Mouse (Mus musculus) MEL (cell line): ENCODE data around the gene Pcyt1b. TPM values are rescaled to one million over a fixed set of nuclear protein-coding genes. Genes with fewer than 3 reads are reported as not detected.

Source experiments
- DNase-seq: peaks from one replicate; pipeline ENCODE4 v3.0.0; 2011; ENCODE audit warnings: low read depth, low spot score
- H3K27ac ChIP-seq: 2 replicates; pipeline ENCODE4 v1.5.1; 2012; ENCODE audit warnings: low read depth, mild to moderate bottlenecking, control low read depth, low read length, moderate library complexity; ENCODE audit not compliant: control insufficient read depth
- H3K27me3 ChIP-seq, 2 experiments: fragments of 150-350 bp in 1 of 2; sonication (generic) in 1 of 2; 2 replicates each; pipeline ENCODE4 v1.6.1; 2012; ENCODE audit warnings: low read length in 2 of 2, mild to moderate bottlenecking in 2 of 2, improper control_type of control experiment in 1 of 2, moderate library complexity in 1 of 2; ENCODE audit not compliant: insufficient read depth in 2 of 2, control insufficient read depth in 1 of 2
- H3K36me3 ChIP-seq, 2 experiments: 2 replicates each; pipeline ENCODE4 v1.6.1; 2012 to 2014; ENCODE audit warnings: low read length in 2 of 2, improper control_type of control experiment in 1 of 2, inconsistent platforms in 1 of 2, mild to moderate bottlenecking in 1 of 2; ENCODE audit not compliant: insufficient read depth in 2 of 2, control insufficient read depth in 1 of 2
- H3K4me1 ChIP-seq, 2 experiments: fragments of 150-350 bp in 1 of 2; sonication (generic) in 1 of 2; 2 replicates each; pipeline ENCODE4 v1.6.1; 2012; ENCODE audit warnings: low read length in 2 of 2, improper control_type of control experiment in 1 of 2, mild to moderate bottlenecking in 1 of 2; ENCODE audit not compliant: insufficient read depth in 2 of 2, control insufficient read depth in 1 of 2
- H3K4me3 ChIP-seq, 2 experiments: fragments of 150-350 bp in 1 of 2; sonication (generic) in 1 of 2; 2 replicates each; pipeline ENCODE4 v1.5.1; 2012; ENCODE audit warnings: low read depth in 2 of 2, low read length in 2 of 2, mild to moderate bottlenecking in 2 of 2, moderate library complexity in 2 of 2, control low read depth in 1 of 2, improper control_type of control experiment in 1 of 2; ENCODE audit not compliant: control insufficient read depth in 1 of 2, insufficient read depth in 1 of 2
- H3K79me2 ChIP-seq: 2 replicates; pipeline ENCODE4 v1.6.1; 2012; ENCODE audit warnings: mild to moderate bottlenecking, low read length, moderate library complexity; ENCODE audit not compliant: control insufficient read depth, poor library complexity, insufficient read depth
- H3K9ac ChIP-seq: 2 replicates; pipeline ENCODE4 v1.6.1; 2012; ENCODE audit warnings: low read depth, mild to moderate bottlenecking, control low read depth, low read length, moderate library complexity; ENCODE audit not compliant: control insufficient read depth, poor library complexity, severe bottlenecking
- H3K9me3 ChIP-seq: fragments of 150-350 bp; sonication (generic); replicated peaks from 2 replicates; pipeline ENCODE4 v1.6.1; 2012; ENCODE audit warnings: mild to moderate bottlenecking, low read length, improper control_type of control experiment, moderate library complexity; ENCODE audit not compliant: insufficient read depth
- CHD2 ChIP-seq: IDR thresholded peaks from 2 replicates; pipeline ENCODE4 v1.6.1; 2011; ENCODE audit warnings: low read length, improper control_type of control experiment
- CTCF ChIP-seq, 3 experiments: IDR thresholded peaks in 2 of 3; conservative IDR thresholded peaks in 1 of 3; 2 replicates each; pipeline ENCODE4 v1.5.1; 2011 to 2012; ENCODE audit warnings: low read length in 3 of 3, low read depth in 2 of 3, mild to moderate bottlenecking in 2 of 3, improper control_type of control experiment in 1 of 3, inconsistent platforms in 1 of 3, mixed read lengths in 1 of 3, moderate library complexity in 1 of 3; ENCODE audit not compliant: control insufficient read depth in 1 of 3, insufficient read depth in 1 of 3, poor library complexity in 1 of 3, severe bottlenecking in 1 of 3
- ELF1 ChIP-seq: IDR thresholded peaks from 2 replicates; pipeline ENCODE4 v1.6.1; 2014; ENCODE audit warnings: low read depth, mild to moderate bottlenecking, inconsistent platforms, low read length, improper control_type of control experiment, moderate library complexity
- EP300 ChIP-seq, 2 experiments: IDR thresholded peaks; 2 replicates each; pipeline ENCODE4 v1.6.1; 2011; ENCODE audit warnings: improper control_type of control experiment in 2 of 2, low read length in 2 of 2, low read depth in 1 of 2, mild to moderate bottlenecking in 1 of 2
- GABPA ChIP-seq: IDR thresholded peaks from 2 replicates; pipeline ENCODE4 v1.6.1; 2012; ENCODE audit warnings: low read depth, mild to moderate bottlenecking, inconsistent platforms, low read length, improper control_type of control experiment, moderate library complexity
- GATA1 ChIP-seq: IDR thresholded peaks from 2 replicates; pipeline ENCODE4 v1.6.1; 2011; ENCODE audit warnings: low read depth, low read length, improper control_type of control experiment
- KAT2A ChIP-seq: conservative IDR thresholded peaks from 2 replicates; pipeline ENCODE4 v1.6.1; 2012; ENCODE audit warnings: low read depth, low read length, improper control_type of control experiment, inconsistent platforms
- MAX ChIP-seq: IDR thresholded peaks from 2 replicates; pipeline ENCODE4 v1.6.1; 2011; ENCODE audit warnings: low read length, improper control_type of control experiment
- MAZ ChIP-seq: IDR thresholded peaks from 2 replicates; pipeline ENCODE4 v1.6.1; 2012; ENCODE audit warnings: low read depth, mild to moderate bottlenecking, inconsistent platforms, low read length, improper control_type of control experiment
- MEF2A ChIP-seq: IDR thresholded peaks from 2 replicates; pipeline ENCODE4 v1.6.1; 2014; ENCODE audit warnings: low read depth, mild to moderate bottlenecking, inconsistent platforms, low read length, improper control_type of control experiment; ENCODE audit not compliant: poor library complexity, insufficient replicate concordance, severe bottlenecking; ENCODE audit errors: extremely low read depth
- MXI1 ChIP-seq: IDR thresholded peaks from 2 replicates; pipeline ENCODE4 v1.6.1; 2011; ENCODE audit warnings: mild to moderate bottlenecking, low read depth, low read length, improper control_type of control experiment
- MYB ChIP-seq: IDR thresholded peaks from 2 replicates; pipeline ENCODE4 v1.6.1; 2011; ENCODE audit warnings: mild to moderate bottlenecking, low read depth, low read length, improper control_type of control experiment
- MYC ChIP-seq: IDR thresholded peaks from 2 replicates; pipeline ENCODE4 v1.6.1; 2011; ENCODE audit warnings: low read depth, mild to moderate bottlenecking, low read length, improper control_type of control experiment, moderate library complexity
- NELFE ChIP-seq: IDR thresholded peaks from 2 replicates; pipeline ENCODE4 v1.6.1; 2011; ENCODE audit warnings: low read depth, low read length, improper control_type of control experiment
- NRF1 ChIP-seq: IDR thresholded peaks from 2 replicates; pipeline ENCODE4 v1.6.1; 2014; ENCODE audit warnings: low read depth, mild to moderate bottlenecking, inconsistent platforms, low read length, improper control_type of control experiment, moderate library complexity; ENCODE audit not compliant: poor library complexity, insufficient read depth, severe bottlenecking
- POLR2AphosphoS2 ChIP-seq: IDR thresholded peaks from 2 replicates; pipeline ENCODE4 v1.6.1; 2011; ENCODE audit warnings: low read length, improper control_type of control experiment
- RAD21 ChIP-seq: IDR thresholded peaks from 2 replicates; pipeline ENCODE4 v1.6.1; 2011; ENCODE audit warnings: mild to moderate bottlenecking, low read depth, low read length, improper control_type of control experiment
- SIN3A ChIP-seq: IDR thresholded peaks from 2 replicates; pipeline ENCODE4 v1.6.1; 2012; ENCODE audit warnings: low read length, improper control_type of control experiment, inconsistent platforms
- SMC3 ChIP-seq: IDR thresholded peaks from 2 replicates; pipeline ENCODE4 v1.6.1; 2011; ENCODE audit warnings: low read depth, low read length, improper control_type of control experiment
- TAL1 ChIP-seq: IDR thresholded peaks from 2 replicates; pipeline ENCODE4 v1.6.1; 2012; ENCODE audit warnings: mild to moderate bottlenecking, inconsistent platforms, low read length, moderate library complexity, mixed read lengths
- TCF12 ChIP-seq: IDR thresholded peaks from 2 replicates; pipeline ENCODE4 v1.6.1; 2014; ENCODE audit warnings: low read depth, mild to moderate bottlenecking, inconsistent platforms, low read length, improper control_type of control experiment, moderate library complexity
- UBTF ChIP-seq: IDR thresholded peaks from 2 replicates; pipeline ENCODE4 v1.6.1; 2012; ENCODE audit warnings: low read depth, mild to moderate bottlenecking, inconsistent platforms, low read length, improper control_type of control experiment, moderate library complexity, borderline replicate concordance; ENCODE audit not compliant: insufficient read depth
- USF1 ChIP-seq: IDR thresholded peaks from 2 replicates; pipeline ENCODE4 v1.6.1; 2014; ENCODE audit warnings: low read depth, mild to moderate bottlenecking, inconsistent platforms, low read length, improper control_type of control experiment, moderate library complexity
- ZKSCAN1 ChIP-seq: IDR thresholded peaks from 2 replicates; pipeline ENCODE4 v1.6.1; 2012; ENCODE audit warnings: low read depth, mild to moderate bottlenecking, inconsistent platforms, low read length, improper control_type of control experiment, moderate library complexity
- ZMIZ1 ChIP-seq: IDR thresholded peaks from 2 replicates; pipeline ENCODE4 v1.6.1; 2012; ENCODE audit warnings: low read depth, mild to moderate bottlenecking, inconsistent platforms, low read length, improper control_type of control experiment, moderate library complexity
- ZNF384 ChIP-seq: IDR thresholded peaks from 2 replicates; pipeline ENCODE4 v1.6.1; 2012; ENCODE audit warnings: low read depth, mild to moderate bottlenecking, inconsistent platforms, low read length, improper control_type of control experiment
- polyA plus RNA-seq, 2 experiments: library from polyadenylated mRNA; stranded (reverse) in 1 of 2; unstranded in 1 of 2; fragments of >175 nt in 1 of 2; fragments of >200 nt in 1 of 2; gene quantifications; 2 replicates each; pipeline versions ENCODE4 v1.2.1 to v1.2.4; 2012; ENCODE audit warnings: low replicate concordance in 2 of 2, low read depth in 1 of 2; ENCODE audit not compliant: insufficient read length in 2 of 2, insufficient read depth in 1 of 2, missing spikeins in 1 of 2
- total RNA-seq: library from RNA; depleted of rRNA; stranded (reverse); fragments of 300-350 nt; gene quantifications from 2 replicates; pipeline ENCODE4 v1.2.3, GENCODE M21; 2012

Pcyt1b gene
- total and polyA plus RNA-seq, 3 experiments = 1.2 to 10.4 TPM; not detected in 1

DNA sequence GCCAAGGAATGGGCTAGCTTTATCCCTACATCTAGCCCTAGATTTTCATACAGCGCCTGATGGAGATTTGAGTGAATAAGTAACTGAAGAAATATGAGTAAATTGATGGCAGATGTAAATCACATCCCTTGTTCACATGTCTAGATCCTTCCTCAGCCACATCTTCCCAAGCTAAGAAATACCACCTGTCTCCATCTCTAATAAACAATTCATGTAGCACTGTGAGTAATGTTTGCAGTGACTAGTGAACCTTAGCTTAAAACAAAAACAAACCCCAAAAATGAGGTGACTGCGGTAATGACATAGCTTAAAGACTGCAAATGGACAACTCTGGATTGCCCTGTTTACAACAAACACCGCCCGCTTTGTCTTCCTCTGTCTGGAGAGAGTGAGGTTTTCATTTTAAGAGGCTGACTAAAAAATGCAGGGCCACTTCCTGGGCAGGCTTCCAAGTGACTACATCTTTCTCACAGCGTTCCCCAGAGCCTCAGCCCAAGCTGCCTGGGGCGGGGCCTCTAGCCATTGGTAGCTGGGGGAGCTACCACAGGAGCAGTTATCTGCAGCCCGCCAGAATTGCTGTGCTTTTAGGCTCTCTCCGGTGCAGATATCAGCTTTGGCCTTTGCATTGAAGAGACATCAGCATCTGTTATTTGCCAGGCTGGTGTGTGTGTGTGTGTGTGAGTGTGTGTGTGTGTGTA is 46.0 kb downstream of the Pcyt1b start (continued):
- TF ChIP-seq MEF2A (no peak), TCF12 (peak; percentile 85), NRF1 (no peak), POLR2AphosphoS2 (no peak), EP300 (IDR thresholded peaks at IDR 0.05; ENCODE audit: low read depth in 1 of 2, low read length in 2 of 2) (peak; percentile 75 to 87), ELF1 (0 out of 2 replicates have a peak, but pooled peaks have one; percentile 1), MAZ (0 out of 2 replicates have a peak, but pooled peaks have one; percentile 33), CHD2 (no peak), TAL1 (peak; percentile 72), SMC3 (peak; percentile 1; the same call in 1 of the 2 replicates), SIN3A (peak; percentile 69), MYB (no peak), KAT2A (no peak), CTCF (IDR thresholded peaks at IDR 0.05 in 2 of 3, conservative IDR thresholded peaks at IDR 0.05 in 1 of 3; ENCODE audit: control insufficient read depth in 1 of 3, insufficient read depth in 1 of 3, low read depth in 2 of 3, low read length in 3 of 3, poor library complexity in 1 of 3, severe bottlenecking in 1 of 3) (no peak), ZMIZ1 (no peak), GABPA (no peak), ZKSCAN1 (no peak), GATA1 (peak; percentile 79), NELFE (no peak), MYC (peak; percentile 62), RAD21 (no peak)

DNA sequence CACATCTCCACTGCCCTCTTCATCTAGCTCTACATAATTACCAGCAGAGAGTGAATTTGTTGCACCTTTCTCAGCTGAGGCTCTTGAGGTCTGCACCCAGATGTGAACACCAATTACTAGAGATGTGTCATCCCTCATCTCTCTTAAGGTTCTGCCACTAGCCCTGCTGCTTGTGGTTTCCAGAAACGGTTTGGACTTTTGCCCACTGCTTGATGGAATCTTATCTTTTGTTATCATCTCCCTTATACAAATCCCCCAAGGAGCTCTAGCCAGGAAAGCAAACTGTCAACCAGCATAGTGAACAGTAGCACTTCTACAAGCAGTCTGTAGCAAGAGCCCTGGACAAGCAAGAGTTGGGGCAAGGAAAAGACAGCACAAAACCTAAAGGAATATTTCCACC is 57.9 kb downstream of the Pcyt1b start:
- H3K4me1 ChIP-seq = peaks cover 0 to 4% of the 10 kb centered on the region in 2 experiments; a peak in 1 of 4 replicates
- TF ChIP-seq POLR2AphosphoS2 = no peak
- TF ChIP-seq RAD21 = no peak
- TF ChIP-seq UBTF = no peak
- TF ChIP-seq CTCF (IDR thresholded peaks at IDR 0.05 in 2 of 3, conservative IDR thresholded peaks at IDR 0.05 in 1 of 3; ENCODE audit: control insufficient read depth in 1 of 3, insufficient read depth in 1 of 3, low read depth in 2 of 3, low read length in 3 of 3, poor library complexity in 1 of 3, severe bottlenecking in 1 of 3) = no peak
- no peak for TF ChIP-seq NRF1
- no peak for TF ChIP-seq MXI1
- TF ChIP-seq USF1 = no peak
- TF ChIP-seq ZNF384 = no peak
- TF ChIP-seq MAX = no peak
- TF ChIP-seq, all 39 proteins: peak for 0
- Histone ChIP-seq H3K27ac (no peak overlapping the region), H3K79me2 (no peaks in the 10 kb centered on the region), H3K4me3 (no peak overlapping the region), H3K9me3 (no peaks in the 10 kb centered on the region), H3K9ac (no peak overlapping the region), H3K27me3 (no peaks in the 10 kb centered on the region), H3K36me3 (peaks cover 0 to 2% of the 10 kb centered on the region in 2 experiments; a peak in 2 of 4 replicates)
- no peak for DNase-seq
